Mouse (Mus musculus): ENCODE measurements around the gene Cotl1.
A peak's percentile ranks its signal among the peaks of the same experiment; 100 is the strongest.

The Cotl1 gene

GRCm38 (mm10) chr8:119787341-119787740, 53.0 kb downstream of the Cotl1 start:
- DNase-seq (ENCODE audit: low read depth, low spot score), result no peak

DNA sequence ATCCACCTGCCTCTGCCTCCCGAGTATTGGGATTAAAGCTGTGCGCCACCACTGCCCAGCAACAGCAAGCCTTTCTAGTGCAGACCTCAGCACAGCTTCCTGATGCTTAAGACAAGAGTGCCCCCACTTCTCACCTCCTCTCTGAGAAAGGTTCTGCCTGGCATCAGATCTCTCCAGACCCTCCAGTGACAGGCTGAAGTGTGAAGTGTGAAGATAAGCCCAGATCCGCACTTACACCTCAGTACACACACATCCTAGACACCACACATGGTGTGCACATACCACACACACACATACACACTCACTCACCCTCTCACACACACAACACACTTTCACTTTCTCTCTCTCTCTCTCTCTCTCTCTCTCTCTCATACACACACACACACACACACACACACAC, 53.5 kb downstream of the Cotl1 start:
- no peak for DNase-seq (ENCODE audit: low read depth, low spot score)

DNA sequence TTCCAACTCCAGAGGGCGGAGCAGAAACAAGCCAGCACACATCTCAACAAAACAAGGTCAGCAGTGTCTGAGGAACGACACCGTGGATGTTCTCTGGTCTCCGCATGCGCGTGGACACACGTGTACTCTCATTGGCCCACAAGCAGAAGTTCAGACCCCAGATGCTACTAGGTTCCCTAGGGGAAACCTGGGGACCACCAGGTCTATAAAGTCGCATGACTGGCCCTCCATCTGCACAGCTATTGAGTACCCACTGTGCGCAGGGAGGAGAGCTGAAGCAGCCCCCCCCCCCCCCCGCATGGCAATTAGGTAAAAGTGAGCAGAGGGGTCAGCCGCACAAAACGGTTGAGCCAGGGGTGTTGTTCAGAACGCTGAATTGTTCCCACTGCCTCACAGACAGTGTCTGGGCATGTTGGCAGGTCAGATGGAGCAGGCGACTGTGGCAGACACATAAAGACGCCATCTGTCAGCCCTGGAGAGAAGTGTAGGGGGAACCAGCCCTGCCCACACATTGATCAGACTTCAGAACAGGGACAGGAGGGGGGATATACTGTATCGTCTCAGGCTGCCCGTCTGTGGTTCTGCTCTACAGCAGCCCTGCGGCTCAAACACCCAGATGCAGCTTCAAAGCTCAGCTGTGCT, 54.5 kb downstream of the Cotl1 start:
- DNase-seq (ENCODE audit: low read depth, low spot score), result no peak

DNA sequence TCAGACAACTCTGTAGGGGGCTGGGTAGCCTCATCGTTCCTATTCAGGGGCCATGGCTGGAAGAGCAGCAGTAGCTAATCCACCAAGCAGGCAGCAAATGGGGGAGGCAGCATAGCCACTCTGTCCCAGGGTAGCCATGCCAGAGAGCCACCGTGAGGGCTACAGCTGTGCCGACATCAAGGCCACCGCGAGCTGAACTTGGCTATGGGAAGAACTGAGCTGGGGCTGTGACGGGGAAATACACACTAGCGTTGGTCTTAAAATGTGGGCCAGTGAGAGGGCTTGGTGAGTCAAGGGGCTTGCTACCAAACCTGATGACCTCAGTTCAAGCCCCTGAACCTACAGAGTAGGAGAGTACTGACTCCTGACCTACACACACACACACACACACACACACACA, 55.7 kb downstream of the Cotl1 start:
- no peak for DNase-seq (ENCODE audit: low read depth, low spot score)

DNA sequence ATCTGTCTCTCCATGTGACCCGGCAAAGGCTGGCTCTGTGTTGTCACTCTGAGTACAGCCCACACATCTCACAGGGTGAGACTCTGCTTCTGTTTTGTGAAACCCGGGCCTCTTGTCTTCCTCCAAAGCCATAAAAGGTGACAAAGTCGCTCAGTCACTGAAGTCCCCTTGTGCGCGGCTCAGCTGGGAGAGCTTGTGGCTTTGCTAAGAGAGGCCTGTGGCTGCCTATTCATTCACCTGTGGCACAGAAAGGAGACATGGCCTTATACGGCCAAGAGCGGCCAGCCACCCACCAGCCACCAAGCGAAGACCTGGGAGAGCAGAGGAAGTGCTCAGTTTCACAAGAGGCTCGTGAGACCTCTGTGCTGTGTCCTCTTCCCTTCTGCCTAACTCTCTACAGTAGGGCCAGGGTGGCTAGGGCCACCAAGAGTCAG, 56.2 kb downstream of the Cotl1 start:
- DNase-seq (ENCODE audit: low read depth, low spot score), result no peak

GRCm38 (mm10) chr8:119783579-119783978, 56.8 kb downstream of the Cotl1 start:
- no peak for DNase-seq (ENCODE audit: low read depth, low spot score)

GRCm38 (mm10) chr8:119782715-119783114, 57.6 kb downstream of the Cotl1 start:
- no peak for DNase-seq (ENCODE audit: low read depth, low spot score)

- DNase-seq (ENCODE audit: low read depth, low spot score), result no peak
Measured at GRCm38 (mm10) chr8:119781086-119781840, 59.1 kb downstream of the Cotl1 start.

- DNase-seq (ENCODE audit: low read depth, low spot score), result no peak
Measured at GRCm38 (mm10) chr8:119780402-119781049, 59.8 kb downstream of the Cotl1 start.

- peak; percentile 69 for DNase-seq (ENCODE audit: low read depth, low spot score)
Measured at GRCm38 (mm10) chr8:119779013-119779737, 61.2 kb downstream of the Cotl1 start.

GRCm38 (mm10) chr8:119778263-119778662, 62.1 kb downstream of the Cotl1 start, which contains the start of gene Tldc1:
TSS of gene Tldc1 (minus strand) at chr8:119778416.
- DNase-seq (ENCODE audit: low read depth, low spot score), result peak; percentile 98

DNA sequence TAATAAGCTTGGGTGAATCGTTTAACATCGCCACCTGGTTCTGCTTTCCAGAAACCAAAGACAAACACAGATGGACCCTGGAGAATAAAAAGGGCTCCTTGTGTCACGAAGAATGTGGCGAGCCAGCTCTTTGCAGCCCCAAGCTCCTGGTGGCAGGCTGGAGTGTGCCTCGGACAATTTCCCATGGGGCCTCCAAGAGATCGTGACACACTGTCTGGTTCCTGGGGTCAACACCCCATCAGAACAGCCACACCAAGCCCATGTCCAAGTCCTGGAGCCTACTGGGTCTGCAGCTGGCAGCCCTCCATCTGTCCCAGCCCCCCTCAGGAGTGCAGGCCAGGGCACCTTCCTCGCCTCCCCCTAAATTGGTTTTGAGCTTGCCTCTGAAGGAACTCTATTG, 62.6 kb downstream of the Cotl1 start:
- DNase-seq (ENCODE audit: low read depth, low spot score), result no peak

DNA sequence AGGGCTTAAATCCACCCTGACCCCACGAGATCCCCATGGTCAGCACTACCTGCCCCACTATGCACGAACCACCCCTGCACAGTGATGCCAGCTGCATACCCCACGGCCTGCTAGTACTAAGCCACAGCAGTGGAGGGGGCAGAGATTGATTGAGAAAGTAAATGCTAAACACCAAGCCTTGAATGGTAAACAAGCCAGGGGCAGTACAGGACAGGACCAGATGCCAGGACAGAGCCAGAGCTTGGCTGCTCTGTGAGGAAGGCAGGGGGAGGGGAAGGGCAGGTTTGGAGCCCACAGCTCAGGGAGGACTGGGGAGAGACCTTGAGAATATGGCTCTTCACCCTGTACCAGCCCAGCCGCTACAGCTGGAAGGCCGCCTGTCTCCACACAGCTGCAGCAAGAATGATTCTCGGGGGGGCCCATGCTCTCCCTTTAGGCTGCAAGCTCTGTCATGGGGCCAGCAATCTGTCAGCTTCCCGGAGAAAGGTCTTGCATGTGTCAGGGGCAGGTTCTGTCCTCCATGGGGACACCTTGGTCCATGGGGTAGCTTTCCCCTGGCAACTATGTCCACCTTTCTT, 63.6 kb downstream of the Cotl1 start:
- DNase-seq (ENCODE audit: low read depth, low spot score), result no peak

DNA sequence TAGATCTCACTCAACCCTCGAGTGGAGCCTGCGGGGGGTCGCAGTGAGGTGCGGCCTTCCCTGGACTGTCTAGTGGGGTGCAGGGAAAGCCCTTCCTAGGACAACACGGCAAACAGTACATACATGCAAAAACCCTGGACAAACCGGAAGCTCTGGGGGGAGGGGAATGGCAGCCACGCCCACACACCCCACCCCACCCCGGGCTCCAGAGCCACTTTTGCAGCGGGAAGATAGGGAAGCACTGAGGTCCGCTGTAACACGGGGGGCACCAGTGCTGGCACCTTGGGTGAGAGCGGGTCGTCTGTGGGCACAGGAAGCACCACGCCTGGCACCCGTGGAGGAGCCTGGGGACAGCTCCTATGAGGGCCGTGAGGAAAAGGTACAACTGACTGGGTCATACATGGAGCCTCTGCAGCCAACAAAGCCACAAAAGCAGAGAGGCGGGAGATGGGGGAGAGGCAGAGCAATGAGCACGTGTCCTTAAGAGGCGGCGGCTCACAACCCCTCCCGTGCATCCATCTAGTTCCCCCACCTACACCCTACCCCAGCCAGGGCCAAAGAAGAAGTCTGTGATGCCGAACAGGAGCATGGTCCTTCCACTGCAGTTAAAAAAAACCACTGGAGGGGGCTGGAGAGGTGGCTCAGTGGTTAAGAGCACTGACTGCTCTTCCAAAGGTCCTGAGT, 74.4 kb downstream of the Cotl1 start:
- DNase-seq (ENCODE audit: low read depth, low spot score), result no peak

DNA sequence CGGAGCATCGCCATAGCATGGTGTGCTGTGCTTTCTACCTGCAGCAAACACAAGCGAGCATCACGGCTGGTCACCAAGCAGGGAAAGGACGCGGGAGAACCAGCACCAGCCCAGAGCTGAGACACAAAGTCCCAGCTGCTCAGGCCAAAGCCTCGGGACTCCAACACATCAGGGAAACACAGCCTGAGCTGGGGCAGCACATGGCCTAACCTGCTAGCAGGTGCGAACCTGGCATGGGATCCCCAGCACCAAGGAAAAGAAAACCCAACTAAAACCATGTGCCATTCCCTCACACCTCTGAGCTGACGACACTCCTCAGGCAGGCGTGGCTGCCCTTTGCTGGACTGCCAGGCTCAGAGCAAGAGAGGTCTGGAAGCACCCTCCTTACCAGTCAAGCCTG, 75.0 kb downstream of the Cotl1 start:
- DNase-seq (ENCODE audit: low read depth, low spot score), result no peak

DNA sequence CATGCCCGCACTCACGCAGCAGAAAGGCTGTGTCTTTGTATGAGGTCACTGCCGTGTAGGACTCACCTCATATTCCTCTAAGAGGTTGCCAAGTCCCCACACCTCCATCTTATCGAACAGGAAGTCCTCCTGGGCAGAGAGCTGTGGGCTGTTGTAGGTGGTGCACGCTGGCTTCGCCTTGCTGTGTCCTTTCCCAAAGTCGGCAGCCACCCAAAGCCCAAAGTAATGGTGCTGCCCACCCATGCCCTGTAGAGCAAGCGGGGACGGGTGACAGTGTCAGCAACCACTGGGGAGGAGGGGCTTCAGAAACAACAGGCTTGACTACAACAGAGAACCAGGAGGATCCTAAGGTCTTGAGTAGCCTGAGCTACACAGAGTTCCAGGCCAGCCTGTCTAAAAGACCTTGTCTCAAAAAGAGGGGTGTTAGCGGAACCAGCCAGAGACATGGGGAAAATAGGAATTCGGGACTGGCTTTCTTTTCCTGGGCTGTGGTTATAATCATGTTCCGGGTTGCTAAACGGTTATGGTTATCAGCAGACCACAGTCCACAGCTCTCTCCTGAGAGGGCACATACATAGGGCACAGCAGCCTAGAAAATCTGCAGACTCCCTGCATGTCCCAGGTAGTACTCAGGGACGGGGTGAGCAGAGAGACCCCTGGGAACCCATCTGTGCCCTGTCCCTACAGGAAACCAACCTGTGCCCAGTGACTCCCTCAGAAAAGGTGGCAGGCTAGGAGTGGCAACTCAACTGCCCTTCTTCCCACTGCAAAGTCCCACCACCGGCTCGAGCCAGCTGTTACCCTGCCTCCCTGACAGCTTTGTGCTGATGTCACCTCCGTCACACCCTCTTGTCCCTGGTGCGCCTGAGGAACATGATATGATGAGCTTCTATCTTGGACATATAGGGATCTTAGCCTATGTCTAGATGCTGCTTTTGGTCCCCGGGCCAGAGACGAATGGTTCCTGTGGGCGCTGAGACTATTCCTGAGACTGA, 77.8 kb downstream of the Cotl1 start:
- DNase-seq (ENCODE audit: low read depth, low spot score), result no peak

DNA sequence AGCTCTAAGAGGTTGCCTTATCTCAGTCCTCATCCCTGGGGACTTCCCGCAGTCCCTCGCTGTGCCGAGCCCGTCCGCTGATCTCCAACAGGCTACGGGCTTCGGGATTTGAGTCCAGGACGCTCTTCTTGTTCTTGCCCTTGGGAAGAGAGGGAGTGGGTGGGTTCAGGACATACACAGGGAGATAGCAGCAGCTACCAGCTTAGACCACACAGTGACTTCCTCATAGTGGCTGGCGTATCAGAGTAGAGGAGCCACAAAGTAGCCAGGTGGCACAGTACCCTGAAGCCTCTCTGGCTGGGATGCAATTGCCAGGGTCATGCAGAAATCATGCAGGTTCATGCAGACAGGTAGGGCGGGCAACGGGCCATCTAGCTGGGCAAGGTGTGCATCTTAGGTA, 78.7 kb downstream of the Cotl1 start:
- DNase-seq (ENCODE audit: low read depth, low spot score), result no peak
